Mouse (Mus musculus): ENCODE measurements at regions not wholly inside any gene's neighbourhood (a gene's known extent, or its start where the extent isn't known, plus 50 kb on each side); places are given as distances from the start of the nearest gene placed in this dataset.

DNA sequence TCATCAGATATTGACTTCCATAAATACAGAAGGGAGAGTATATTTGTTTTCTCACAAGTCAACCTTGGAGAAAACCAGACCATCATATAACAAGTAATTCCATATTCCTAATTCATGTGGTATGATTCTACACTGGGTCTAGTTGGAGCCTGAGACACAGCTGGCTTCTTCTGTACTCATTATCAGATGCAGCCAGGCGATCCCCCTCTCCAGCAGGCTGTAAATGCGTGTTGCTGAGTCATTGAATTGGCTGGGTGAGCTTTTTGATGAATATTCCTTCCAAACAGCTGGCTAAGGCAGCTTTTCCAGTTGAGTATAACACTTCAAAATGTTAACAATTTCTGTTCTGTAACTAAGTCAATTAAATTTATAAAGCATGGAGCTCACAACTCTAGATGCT lies 102.2 kb upstream of the Sstr4 start:
- TF ChIP-seq EP300 (IDR thresholded peaks at IDR 0.05; ENCODE audit: low read depth in 1 of 2, low read length in 2 of 2) = no peak
- no peak for TF ChIP-seq CTCF (IDR thresholded peaks at IDR 0.05 in 2 of 3, conservative IDR thresholded peaks at IDR 0.05 in 1 of 3; ENCODE audit: control insufficient read depth in 1 of 3, insufficient read depth in 1 of 3, low read depth in 2 of 3, low read length in 3 of 3, poor library complexity in 1 of 3, severe bottlenecking in 1 of 3)
- no peak for TF ChIP-seq TAL1 (IDR thresholded peaks at IDR 0.05; ENCODE audit: low read length)
- no peak for TF ChIP-seq MYC (IDR thresholded peaks at IDR 0.05; ENCODE audit: low read depth, low read length)
- no peak for TF ChIP-seq BHLHE40 (IDR thresholded peaks at IDR 0.05; ENCODE audit: borderline replicate concordance, low read depth, low read length)
- no peak for TF ChIP-seq SMC3 (IDR thresholded peaks at IDR 0.05; ENCODE audit: low read depth, low read length)
- TF ChIP-seq MEF2A (IDR thresholded peaks at IDR 0.05; ENCODE audit: extremely low read depth, insufficient replicate concordance, low read depth, low read length, poor library complexity, severe bottlenecking) = no peak
- TF ChIP-seq USF1 (IDR thresholded peaks at IDR 0.05; ENCODE audit: low read depth, low read length) = no peak
- no peak for TF ChIP-seq NRF1 (IDR thresholded peaks at IDR 0.05; ENCODE audit: insufficient read depth, low read depth, low read length, poor library complexity, severe bottlenecking)
